Mouse (Mus musculus) limb, embryonic 14.5 days (tissue): ENCODE measurements at regions not wholly inside any gene's neighbourhood (a gene's known extent, or its start where the extent isn't known, plus 50 kb on each side); places are given as distances from the start of the nearest gene placed in this dataset.

Experiments
- ATAC-seq: fragments of 200-750 bp; cut with Nextera tagmentation; 2 replicates; pipeline ENCODE4 v1.8.0; 2017; ENCODE audit warnings: low read depth, moderate number of reproducible peaks, moderate TSS enrichment; ENCODE audit not compliant: low FRiP score
- DNase-seq: peaks from one replicate; pipeline ENCODE4 v3.0.0-alpha.2; 2015; ENCODE audit warnings: low spot score
- H3K27ac ChIP-seq: fragments of 300-500 bp; sonication (generic); replicated peaks from 2 replicates; pipeline ENCODE4 v1.5.1; 2014; ENCODE audit warnings: low read depth, mild to moderate bottlenecking, low read length, moderate library complexity, mixed read lengths
- H3K27me3 ChIP-seq: fragments of 300-500 bp; sonication (generic); 2 replicates; pipeline ENCODE4 v1.6.1; 2014; ENCODE audit warnings: low read length, mixed read lengths; ENCODE audit not compliant: control insufficient read depth, insufficient read depth
- H3K36me3 ChIP-seq: fragments of 300-500 bp; sonication (generic); 2 replicates; pipeline ENCODE4 v1.6.1; 2014; ENCODE audit warnings: mild to moderate bottlenecking, low read length, moderate library complexity, mixed read lengths; ENCODE audit not compliant: control insufficient read depth, insufficient read depth
- H3K4me1 ChIP-seq: fragments of 300-500 bp; sonication (generic); 2 replicates; pipeline ENCODE4 v1.6.1; 2014; ENCODE audit warnings: antibody characterized with exemption, low read length, mixed read lengths; ENCODE audit not compliant: control insufficient read depth, insufficient read depth
- H3K4me2 ChIP-seq: fragments of 300-500 bp; sonication (generic); replicated peaks from 2 replicates; pipeline ENCODE4 v1.6.1; 2014; ENCODE audit warnings: low read depth, mild to moderate bottlenecking, low read length, moderate library complexity; ENCODE audit not compliant: severe bottlenecking
- H3K4me3 ChIP-seq: fragments of 300-500 bp; sonication (generic); replicated peaks from 2 replicates; pipeline ENCODE4 v1.5.1; 2014; ENCODE audit warnings: low read length
- H3K9ac ChIP-seq: fragments of 300-500 bp; sonication (generic); 2 replicates; pipeline ENCODE4 v1.6.1; 2014; ENCODE audit warnings: mild to moderate bottlenecking, low read depth, low read length, moderate library complexity; ENCODE audit not compliant: severe bottlenecking
- H3K9me3 ChIP-seq: fragments of 300-500 bp; sonication (generic); 2 replicates; pipeline ENCODE4 v1.6.1; 2016; ENCODE audit warnings: low read length; ENCODE audit not compliant: control insufficient read depth
- POLR2A ChIP-seq: fragments of 200-500 bp; IDR thresholded peaks from 2 replicates; pipeline ENCODE4 v1.8.0; 2012; ENCODE audit warnings: inconsistent platforms, mild to moderate bottlenecking, moderate library complexity, borderline replicate concordance; ENCODE audit not compliant: insufficient read depth, insufficient read length; ENCODE audit errors: extremely low read depth
- WGBS: fragments of 180-500 bp; shearing (Covaris S2); extraction: QIAGEN DNeasy Blood & Tissue Kit; methylation state at CpG from one replicate; pipeline ENCODE4 v1.1.7; 2014; 5-methylcytosine and 5-hydroxymethylcytosine counted together

GRCm38 (mm10) chr1:76032626-76033025, 486.6 kb downstream of the Slc4a3 start:
- H3K4me1 ChIP-seq, result peaks cover 20% of the 10 kb centered on the region
- H3K27me3 ChIP-seq, result no peaks in the 10 kb centered on the region
- no peak overlapping the region for H3K9ac ChIP-seq
- H3K4me3 ChIP-seq, result no peak overlapping the region
- no peak for DNase-seq
- H3K4me2 ChIP-seq, result no peak overlapping the region
- H3K36me3 ChIP-seq, result no peaks in the 10 kb centered on the region
- no peak for ATAC-seq
- H3K27ac ChIP-seq, result no peak overlapping the region
- no peaks in the 10 kb centered on the region for H3K9me3 ChIP-seq
- TF ChIP-seq POLR2A, result no peak
- 80% methylated on average over 3 of the region's 3 CpGs for WGBS

GRCm38 (mm10) chr1:76036316-76036715, 490.2 kb downstream of the Slc4a3 start:
- no peak for DNase-seq
- Histone ChIP-seq H3K27ac (no peak overlapping the region), H3K36me3 (no peaks in the 10 kb centered on the region), H3K4me3 (no peak overlapping the region), H3K9ac (no peak overlapping the region), H3K4me1 (peaks cover 6% of the 10 kb centered on the region; the same call in 1 of the 2 replicates), H3K4me2 (no peak overlapping the region), H3K9me3 (no peaks in the 10 kb centered on the region), H3K27me3 (no peaks in the 10 kb centered on the region)
- no peak for ATAC-seq
- TF ChIP-seq POLR2A, result no peak
- WGBS, result 63% methylated on average over 3 of the region's 3 CpGs

GRCm38 (mm10) chr1:76039029-76039655, 493.1 kb downstream of the Slc4a3 start:
- DNase-seq (no peak), ATAC-seq (no peak)
- Histone ChIP-seq H3K9me3 (no peaks in the 10 kb centered on the region), H3K4me3 (no peak overlapping the region), H3K9ac (no peak overlapping the region), H3K27me3 (no peaks in the 10 kb centered on the region), H3K27ac (no peak overlapping the region), H3K4me2 (no peak overlapping the region), H3K4me1 (no peaks in the 10 kb centered on the region), H3K36me3 (no peaks in the 10 kb centered on the region)
- no peak for TF ChIP-seq POLR2A
- WGBS, result 49% methylated on average over 4 of the region's 4 CpGs

GRCm38 (mm10) chr1:76039661-76040060, 493.6 kb downstream of the Slc4a3 start:
- no peaks in the 10 kb centered on the region for H3K27me3 ChIP-seq
- no peak for DNase-seq
- no peaks in the 10 kb centered on the region for H3K36me3 ChIP-seq
- no peak for ATAC-seq
- no peaks in the 10 kb centered on the region for H3K9me3 ChIP-seq
- no peak for TF ChIP-seq POLR2A
- no peak overlapping the region for H3K4me3 ChIP-seq
- H3K9ac ChIP-seq, result no peak overlapping the region
- H3K4me2 ChIP-seq, result no peak overlapping the region
- 88% methylated on average over 4 of the region's 4 CpGs for WGBS
- H3K27ac ChIP-seq, result no peak overlapping the region
- no peaks in the 10 kb centered on the region for H3K4me1 ChIP-seq

- Histone ChIP-seq H3K4me2 (no peak overlapping the region), H3K4me1 (peaks cover 20% of the 10 kb centered on the region), H3K36me3 (no peaks in the 10 kb centered on the region), H3K4me3 (no peak overlapping the region), H3K9me3 (no peaks in the 10 kb centered on the region), H3K27ac (no peak overlapping the region), H3K27me3 (no peaks in the 10 kb centered on the region), H3K9ac (no peak overlapping the region)
- WGBS, result 60% methylated on average over 1 of the region's 1 CpGs
- DNase-seq (no peak), ATAC-seq (no peak)
- no peak for TF ChIP-seq POLR2A
Measured at GRCm38 (mm10) chr1:76050264-76050663, 504.2 kb downstream of the Slc4a3 start.
